Mouse (Mus musculus) limb, embryonic 10.5 days (tissue): Measurements from ENCODE around the gene Tac4. TPM values are rescaled to one million over a fixed set of nuclear protein-coding genes. Genes with fewer than 3 reads are reported as not detected.

Experiments
- DNase-seq: peaks from one replicate; pipeline ENCODE4 v3.0.0-alpha.2; 2017; ENCODE audit warnings: low spot score
- H3K27ac ChIP-seq: fragments of 300-500 bp; sonication (generic); 2 replicates; pipeline ENCODE4 v1.5.1; 2016; ENCODE audit warnings: mild to moderate bottlenecking
- H3K27me3 ChIP-seq: fragments of 300-500 bp; sonication (generic); 2 replicates; pipeline ENCODE4 v1.6.1; 2016; ENCODE audit warnings: low read depth, mild to moderate bottlenecking; ENCODE audit not compliant: poor library complexity, severe bottlenecking
- H3K36me3 ChIP-seq: fragments of 300-500 bp; sonication (generic); 2 replicates; pipeline ENCODE4 v1.6.1; 2016; ENCODE audit warnings: mild to moderate bottlenecking, moderate library complexity
- H3K4me1 ChIP-seq: fragments of 300-500 bp; sonication (generic); 2 replicates; pipeline ENCODE4 v1.6.1; 2016
- H3K4me3 ChIP-seq: fragments of 300-500 bp; sonication (generic); 2 replicates; pipeline ENCODE4 v1.5.1; 2016; ENCODE audit warnings: mild to moderate bottlenecking, moderate library complexity
- H3K9me3 ChIP-seq: fragments of 300-500 bp; sonication (generic); replicated peaks from 2 replicates; pipeline ENCODE4 v1.6.1; 2016; ENCODE audit warnings: mild to moderate bottlenecking
- WGBS: fragments of 180-500 bp; shearing (Covaris S2); methylation state at CpG from one replicate; pipeline ENCODE4 v1.1.7; 2016; 5-methylcytosine and 5-hydroxymethylcytosine counted together
- polyA plus RNA-seq: library from polyadenylated mRNA; unstranded; fragments of >200 nt; fragmentation: Nextera tagmentation; extraction: Ambion mirVana; gene quantifications from 2 replicates; pipeline ENCODE4 v1.2.1, GENCODE M21; 2016

Gene Tac4
- polyA plus RNA-seq, 1 experiment from 2014 or later, result not detected

GRCm38 (mm10) chr11:95266540-95267245, 5.4 kb downstream of the Tac4 start:
- 48% methylated on average over 6 of the region's 6 CpGs for WGBS
- H3K27me3 ChIP-seq, result peaks cover 1% of the 10 kb centered on the region; the same call in 1 of the 2 replicates
- no peaks in the 10 kb centered on the region for H3K9me3 ChIP-seq
- DNase-seq, result no peak
- peaks cover 46% of the 10 kb centered on the region for H3K36me3 ChIP-seq
- H3K4me3 ChIP-seq, result no peak overlapping the region
- no peak overlapping the region for H3K27ac ChIP-seq
- peaks cover 13% of the 10 kb centered on the region for H3K4me1 ChIP-seq

- Histone ChIP-seq H3K27ac (no peak overlapping the region), H3K9me3 (no peaks in the 10 kb centered on the region), H3K4me3 (no peak overlapping the region), H3K4me1 (no peaks in the 10 kb centered on the region), H3K27me3 (no peaks in the 10 kb centered on the region), H3K36me3 (peaks cover 100% of the 10 kb centered on the region)
- no peak for DNase-seq
- 90% methylated on average over 5 of the region's 5 CpGs for WGBS
These were observed 12.3 kb downstream of the Tac4 start for GRCm38 (mm10) chr11:95273661-95274060.

DNA sequence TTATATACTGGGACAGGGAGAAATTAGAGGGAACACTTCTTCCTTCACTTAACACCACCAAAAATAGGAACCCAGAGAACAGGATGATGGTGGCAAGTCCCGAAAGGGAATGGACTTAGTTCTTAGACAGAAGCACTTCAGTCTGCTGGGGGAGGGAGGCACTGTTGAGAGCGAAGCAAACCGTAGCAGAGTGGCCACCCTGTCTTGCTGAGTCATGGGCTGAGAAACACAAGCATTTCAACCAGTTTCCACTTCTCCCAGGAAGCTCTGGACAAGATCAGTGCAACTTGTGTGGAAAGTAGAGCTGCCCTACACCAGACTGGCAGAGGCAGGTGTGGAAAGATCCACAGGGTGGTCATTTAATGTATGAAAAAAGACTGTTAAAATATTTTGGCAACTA, 13.3 kb downstream of the Tac4 start:
- no peak for DNase-seq
- no peak overlapping the region for H3K27ac ChIP-seq
- H3K4me1 ChIP-seq, result no peaks in the 10 kb centered on the region
- no peaks in the 10 kb centered on the region for H3K27me3 ChIP-seq
- H3K4me3 ChIP-seq, result no peak overlapping the region
- 86% methylated on average over 3 of the region's 3 CpGs for WGBS
- H3K36me3 ChIP-seq, result peaks cover 100% of the 10 kb centered on the region
- H3K9me3 ChIP-seq, result no peaks in the 10 kb centered on the region

DNA sequence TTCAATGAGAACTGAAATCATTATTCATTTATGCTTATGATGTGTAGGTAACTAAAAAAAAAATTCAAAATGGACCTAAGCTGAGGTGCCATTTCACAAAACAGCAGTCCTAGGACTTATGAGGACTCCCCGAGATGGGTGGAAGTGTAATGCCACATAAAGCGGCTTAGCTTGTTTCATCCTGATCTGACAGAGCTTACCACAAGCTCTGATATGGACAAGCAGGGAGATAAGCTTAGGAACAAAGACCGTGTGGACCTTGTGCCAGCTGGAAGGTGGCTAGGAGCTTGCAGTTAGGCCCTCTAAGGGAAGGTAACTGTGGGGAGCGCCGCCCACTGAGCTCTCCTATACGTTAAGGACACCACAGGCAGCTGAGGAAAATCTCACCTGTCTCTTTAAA, 14.7 kb downstream of the Tac4 start:
- no peaks in the 10 kb centered on the region for H3K27me3 ChIP-seq
- no peak overlapping the region for H3K27ac ChIP-seq
- H3K4me1 ChIP-seq, result no peaks in the 10 kb centered on the region
- H3K4me3 ChIP-seq, result no peak overlapping the region
- no peaks in the 10 kb centered on the region for H3K9me3 ChIP-seq
- WGBS, result 92% methylated on average over 6 of the region's 6 CpGs
- no peak for DNase-seq
- H3K36me3 ChIP-seq, result peaks cover 100% of the 10 kb centered on the region

DNA sequence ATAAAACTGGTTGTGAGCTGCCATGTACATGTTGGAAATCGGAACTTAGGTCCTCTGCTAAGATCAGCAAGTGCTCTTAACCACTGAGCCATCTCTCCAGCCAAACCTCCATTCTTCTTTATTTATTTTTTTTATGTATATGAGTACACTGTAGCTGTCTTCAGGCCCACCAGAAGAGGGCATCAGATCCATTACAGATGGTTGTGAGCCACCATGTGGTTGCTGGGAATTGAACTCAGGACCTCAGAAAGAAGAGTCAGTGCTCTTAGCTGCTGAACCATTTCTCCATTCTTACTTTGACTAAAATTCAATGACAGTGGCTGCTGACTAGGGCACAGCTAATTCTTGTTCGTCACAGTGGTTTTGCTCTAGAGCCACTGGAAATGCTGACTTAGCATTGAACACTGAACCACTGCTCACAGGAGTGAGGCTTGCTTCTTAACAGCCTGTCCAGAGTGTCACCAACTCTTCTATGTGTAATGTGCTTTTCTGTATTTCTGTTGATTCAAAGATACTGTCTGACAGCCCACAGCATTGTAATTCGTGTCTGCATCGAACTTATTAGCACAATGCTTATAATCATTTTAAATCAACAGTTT, 17.8 kb downstream of the Tac4 start:
- WGBS, result 96% methylated on average over 4 of the region's 4 CpGs
- no peak overlapping the region for H3K27ac ChIP-seq
- H3K27me3 ChIP-seq, result no peaks in the 10 kb centered on the region
- no peaks in the 10 kb centered on the region for H3K9me3 ChIP-seq
- H3K4me3 ChIP-seq, result no peak overlapping the region
- peaks cover 100% of the 10 kb centered on the region for H3K36me3 ChIP-seq
- no peaks in the 10 kb centered on the region for H3K4me1 ChIP-seq
- DNase-seq, result no peak

DNA sequence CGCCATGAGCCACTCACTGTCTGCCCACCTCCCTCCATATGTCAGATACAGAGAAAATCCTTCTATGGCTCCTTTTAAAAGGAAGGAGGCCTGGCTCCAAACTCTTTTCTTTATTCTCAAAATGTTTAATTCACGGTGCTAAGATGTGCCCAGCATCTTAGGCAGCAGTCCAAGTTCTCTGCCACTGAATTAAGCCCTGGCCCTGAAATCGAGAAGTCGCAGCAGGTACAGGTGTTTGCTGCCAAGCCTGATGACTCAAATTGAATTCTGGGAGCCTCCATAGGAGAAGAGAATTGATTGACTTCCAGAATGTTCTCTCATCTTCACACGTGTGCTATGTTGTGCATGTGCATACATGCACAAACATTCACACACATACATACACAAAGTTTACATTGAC, 21.0 kb downstream of the Tac4 start:
- no peaks in the 10 kb centered on the region for H3K27me3 ChIP-seq
- H3K4me1 ChIP-seq, result no peaks in the 10 kb centered on the region
- no peaks in the 10 kb centered on the region for H3K9me3 ChIP-seq
- H3K27ac ChIP-seq, result no peak overlapping the region
- WGBS, result 95% methylated on average over 5 of the region's 5 CpGs
- H3K4me3 ChIP-seq, result no peak overlapping the region
- no peak for DNase-seq
- H3K36me3 ChIP-seq, result peaks cover 100% of the 10 kb centered on the region

- Histone ChIP-seq H3K27me3 (no peaks in the 10 kb centered on the region), H3K4me1 (no peaks in the 10 kb centered on the region), H3K36me3 (peaks cover 94% of the 10 kb centered on the region), H3K9me3 (no peaks in the 10 kb centered on the region), H3K27ac (no peak overlapping the region), H3K4me3 (no peak overlapping the region)
- WGBS, result 89% methylated on average over 4 of the region's 4 CpGs
- DNase-seq, result no peak
These were observed 30.7 kb downstream of the Tac4 start for GRCm38 (mm10) chr11:95291998-95292397.

- peaks cover 94% of the 10 kb centered on the region for H3K36me3 ChIP-seq
- no peak for DNase-seq
- no peaks in the 10 kb centered on the region for H3K4me1 ChIP-seq
- no peak overlapping the region for H3K4me3 ChIP-seq
- no peaks in the 10 kb centered on the region for H3K27me3 ChIP-seq
- no peaks in the 10 kb centered on the region for H3K9me3 ChIP-seq
- 90% methylated on average over 8 of the region's 8 CpGs for WGBS
- no peak overlapping the region for H3K27ac ChIP-seq
These were observed 31.8 kb downstream of the Tac4 start for GRCm38 (mm10) chr11:95293017-95293624.

- Histone ChIP-seq H3K4me1 (no peaks in the 10 kb centered on the region), H3K4me3 (no peak overlapping the region), H3K27me3 (no peaks in the 10 kb centered on the region), H3K9me3 (no peaks in the 10 kb centered on the region), H3K36me3 (peaks cover 94% of the 10 kb centered on the region), H3K27ac (no peak overlapping the region)
- DNase-seq, result no peak
- WGBS, result 95% methylated on average over 13 of the region's 13 CpGs
These were observed 34.4 kb downstream of the Tac4 start for GRCm38 (mm10) chr11:95295736-95296135.

- Histone ChIP-seq H3K27me3 (no peaks in the 10 kb centered on the region), H3K9me3 (no peaks in the 10 kb centered on the region), H3K4me3 (no peak overlapping the region), H3K36me3 (peaks cover 94% of the 10 kb centered on the region), H3K27ac (no peak overlapping the region), H3K4me1 (no peaks in the 10 kb centered on the region)
- DNase-seq, result no peak
- WGBS, result 26% methylated on average over 2 of the region's 2 CpGs
These were observed 36.8 kb downstream of the Tac4 start for GRCm38 (mm10) chr11:95298146-95298545.

DNA sequence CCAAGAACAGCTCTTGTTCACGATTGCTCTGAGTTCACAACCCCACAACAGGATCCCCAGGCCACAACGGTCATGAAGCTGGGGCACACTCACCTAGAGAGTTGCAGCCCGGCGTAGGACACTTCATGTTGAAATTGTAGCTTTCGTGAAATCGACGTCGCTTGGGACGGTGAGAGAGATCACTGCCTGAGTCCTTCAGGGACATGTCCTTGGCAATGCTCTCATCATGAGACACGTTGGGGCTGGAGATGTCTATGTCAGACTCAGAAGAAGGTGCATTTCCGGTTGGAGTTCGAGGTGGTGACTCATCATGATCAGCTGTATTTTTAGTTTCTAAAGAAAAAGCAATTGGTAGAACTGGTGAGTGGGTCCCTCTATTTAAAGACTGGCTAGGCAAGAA, 38.6 kb downstream of the Tac4 start:
- no peaks in the 10 kb centered on the region for H3K27me3 ChIP-seq
- no peak overlapping the region for H3K27ac ChIP-seq
- DNase-seq, result no peak
- H3K4me1 ChIP-seq, result no peaks in the 10 kb centered on the region
- 94% methylated on average over 12 of the region's 12 CpGs for WGBS
- no peaks in the 10 kb centered on the region for H3K9me3 ChIP-seq
- peaks cover 94% of the 10 kb centered on the region for H3K36me3 ChIP-seq
- H3K4me3 ChIP-seq, result no peak overlapping the region

DNA sequence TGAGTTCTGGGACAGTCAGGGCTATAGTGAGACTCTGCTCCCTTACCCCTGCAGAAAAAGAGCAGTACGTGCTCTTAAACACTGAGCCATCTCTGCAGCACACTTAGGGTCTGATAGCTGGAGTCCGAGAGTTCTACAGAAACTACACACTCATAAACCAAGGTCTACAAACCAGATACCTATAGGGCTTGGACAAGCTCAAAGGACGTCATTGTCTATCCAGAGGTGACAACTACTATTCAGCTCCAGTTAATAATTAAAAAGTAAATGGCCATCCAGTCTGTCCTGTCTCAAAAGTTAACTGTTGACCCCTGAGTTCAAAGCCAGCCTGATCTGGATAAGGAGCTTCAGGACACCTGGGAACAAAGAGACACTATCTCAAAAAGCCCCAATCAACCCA, 40.4 kb downstream of the Tac4 start:
- Histone ChIP-seq H3K4me3 (no peak overlapping the region), H3K36me3 (peaks cover 98% of the 10 kb centered on the region), H3K27ac (no peak overlapping the region), H3K27me3 (no peaks in the 10 kb centered on the region), H3K9me3 (no peaks in the 10 kb centered on the region), H3K4me1 (no peaks in the 10 kb centered on the region)
- 95% methylated on average over 3 of the region's 3 CpGs for WGBS
- DNase-seq, result no peak

DNA sequence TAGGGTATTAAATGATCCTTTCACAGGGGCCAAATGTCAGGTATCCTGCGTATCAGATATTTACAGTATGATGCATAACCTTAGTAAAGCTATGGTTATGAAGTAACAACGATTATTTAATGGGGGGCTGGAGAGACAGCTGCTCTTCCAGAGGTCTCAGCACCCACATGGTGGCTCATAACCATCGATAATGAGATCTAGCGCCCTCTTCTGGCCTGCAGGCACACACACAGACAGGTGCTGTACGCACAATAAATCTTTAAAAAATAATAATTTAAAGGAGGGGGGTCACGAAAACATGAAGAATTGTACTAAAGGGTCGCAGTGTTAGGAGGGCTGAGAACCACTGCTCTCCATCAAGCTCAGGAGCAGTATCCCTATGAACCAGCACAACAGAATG, 44.3 kb downstream of the Tac4 start:
- Histone ChIP-seq H3K27me3 (no peaks in the 10 kb centered on the region), H3K4me3 (no peak overlapping the region), H3K9me3 (no peaks in the 10 kb centered on the region), H3K36me3 (peaks cover 67% of the 10 kb centered on the region), H3K4me1 (peaks cover 7% of the 10 kb centered on the region), H3K27ac (no peak overlapping the region)
- DNase-seq, result no peak
- WGBS, result 89% methylated on average over 7 of the region's 7 CpGs
